Mouse (Mus musculus) layer of hippocampus, adult 8-10 months (tissue): ENCODE measurements around the gene Zic1. TPM values are rescaled to one million over a fixed set of nuclear protein-coding genes. Genes with fewer than 3 reads are reported as not detected.

Source experiments
- DNase-seq, 2 experiments: peaks; one replicate each; pipeline ENCODE4 v3.0.0; 2022; ENCODE audit warnings: low spot score in 2 of 2
- total RNA-seq, 4 experiments: library from RNA; stranded (reverse); gene quantifications; 2 replicates each; pipeline ENCODE4 v1.2.4; 2022

Gene Zic1
- total RNA-seq, 4 experiments from 2014 or later: 9.9 to 13.1 (median 11.2) TPM

DNA sequence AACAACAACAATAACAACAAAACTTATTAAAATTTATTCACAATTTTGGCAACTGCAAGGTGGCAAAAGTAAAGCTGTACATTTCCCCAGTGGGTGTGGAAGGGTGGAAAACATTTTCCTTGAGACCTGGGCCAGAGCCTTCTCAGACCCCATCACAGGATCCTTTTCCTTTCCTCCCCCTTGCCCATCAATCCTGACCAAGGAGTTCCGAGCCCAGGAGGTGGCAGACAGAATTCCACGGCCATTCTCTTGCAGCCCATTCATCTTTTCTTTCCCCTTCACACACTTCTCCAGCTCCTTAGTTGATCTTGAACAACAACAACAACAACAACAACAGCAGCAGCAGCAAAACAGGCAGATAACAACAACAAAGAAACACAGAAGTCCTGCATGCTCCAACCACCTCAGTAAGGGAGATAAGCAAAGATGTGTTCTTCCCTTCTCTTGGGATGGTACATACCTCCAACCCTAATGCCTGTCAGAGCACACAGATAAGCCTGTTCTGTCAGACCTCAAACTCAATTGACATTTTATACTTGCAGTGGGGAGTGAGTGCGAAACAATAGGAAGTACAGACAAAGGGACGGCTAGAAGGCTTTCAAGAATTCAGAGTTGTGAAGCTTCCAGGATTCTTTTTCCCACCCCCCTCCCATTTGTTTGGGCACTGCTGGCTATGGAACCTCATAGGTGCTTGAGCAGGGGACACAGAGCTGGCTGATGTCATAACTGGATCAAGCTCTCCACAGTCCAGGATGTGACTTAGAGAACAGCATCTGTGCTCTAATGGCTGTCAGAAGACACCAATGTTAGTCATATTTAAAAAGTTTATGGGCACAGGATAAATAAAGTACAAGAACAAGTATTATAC lies 19.3 kb upstream of the Zic1 start:
- no peak for DNase-seq

GRCm38 (mm10) chr9:91384136-91384500 lies 18.5 kb upstream of the Zic1 start:
- DNase-seq: no peak

DNA sequence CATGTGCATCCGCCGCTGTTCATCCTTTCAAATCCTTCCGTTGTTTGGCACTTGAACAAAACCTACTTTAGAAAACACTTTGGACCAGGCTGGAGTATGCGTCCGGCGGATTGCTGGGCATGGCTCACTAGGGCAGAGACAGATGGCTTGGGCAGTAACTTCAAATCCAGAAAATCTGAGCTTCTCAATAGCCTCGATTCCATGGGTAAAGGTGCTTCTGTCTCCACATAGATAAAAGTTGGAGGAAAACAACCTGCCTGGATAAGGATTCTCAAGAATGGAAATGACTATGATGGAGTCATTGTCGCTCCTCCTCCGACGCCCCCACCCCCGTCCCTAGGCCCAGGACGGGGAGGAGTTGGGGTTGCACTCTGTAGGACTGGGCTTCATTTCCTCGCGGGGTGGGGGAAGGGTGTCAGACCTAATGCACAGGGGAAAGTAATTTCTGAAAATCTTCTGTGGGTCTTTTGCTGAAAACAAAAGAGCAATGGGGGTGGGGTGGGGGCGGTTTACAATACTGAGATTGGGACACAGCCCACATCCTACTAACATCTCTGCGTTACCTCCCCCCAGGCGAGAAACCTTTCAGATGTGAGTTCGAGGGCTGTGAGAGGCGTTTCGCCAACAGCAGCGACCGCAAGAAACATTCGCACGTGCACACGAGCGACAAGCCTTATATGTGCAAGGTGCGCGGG lies 18.0 kb upstream of the Zic1 start:
- no peak for DNase-seq

DNA sequence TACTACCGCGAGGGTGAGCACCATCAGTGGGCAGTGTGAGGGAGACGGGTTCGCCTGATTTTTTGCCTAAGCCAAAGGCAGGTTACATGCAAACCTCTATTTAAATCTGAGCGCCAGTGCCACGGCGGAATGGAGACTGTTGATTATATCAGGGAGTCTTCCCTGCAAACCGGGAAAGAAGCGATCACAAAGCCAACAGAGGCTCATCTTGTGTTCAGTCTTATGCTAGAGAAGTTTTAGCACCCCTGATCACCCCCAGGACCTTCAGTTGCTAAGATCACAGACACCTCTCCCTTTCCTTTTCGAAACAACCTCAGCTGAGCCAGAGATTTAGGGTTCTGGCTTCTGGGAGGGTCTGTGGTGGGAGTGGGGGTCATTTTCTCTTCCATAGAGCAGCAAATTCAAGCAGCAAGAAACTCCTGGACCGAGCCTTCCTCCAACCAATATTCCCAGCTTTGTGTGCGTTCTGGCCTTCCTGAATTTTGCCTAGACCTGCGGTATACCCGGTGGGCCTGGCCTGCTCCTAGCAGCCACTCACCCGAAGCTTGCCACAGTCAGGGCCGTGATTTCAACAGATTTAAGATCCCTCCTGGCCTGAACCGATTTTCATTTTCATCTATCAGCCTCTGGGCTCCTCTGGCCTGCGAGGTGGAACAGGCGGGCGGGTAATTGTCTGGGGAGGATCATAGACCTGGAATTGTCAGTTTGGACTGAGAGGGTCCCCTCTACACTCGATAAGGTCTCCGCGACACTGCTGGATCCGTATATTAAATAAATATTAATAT lies 17.1 kb upstream of the Zic1 start:
- no peak for DNase-seq

GRCm38 (mm10) chr9:91382111-91382379 lies 16.4 kb upstream of the Zic1 start:
- no peak for DNase-seq

- DNase-seq: no peak
Observed at GRCm38 (mm10) chr9:91381284-91382110, 15.9 kb upstream of the Zic1 start.

DNA sequence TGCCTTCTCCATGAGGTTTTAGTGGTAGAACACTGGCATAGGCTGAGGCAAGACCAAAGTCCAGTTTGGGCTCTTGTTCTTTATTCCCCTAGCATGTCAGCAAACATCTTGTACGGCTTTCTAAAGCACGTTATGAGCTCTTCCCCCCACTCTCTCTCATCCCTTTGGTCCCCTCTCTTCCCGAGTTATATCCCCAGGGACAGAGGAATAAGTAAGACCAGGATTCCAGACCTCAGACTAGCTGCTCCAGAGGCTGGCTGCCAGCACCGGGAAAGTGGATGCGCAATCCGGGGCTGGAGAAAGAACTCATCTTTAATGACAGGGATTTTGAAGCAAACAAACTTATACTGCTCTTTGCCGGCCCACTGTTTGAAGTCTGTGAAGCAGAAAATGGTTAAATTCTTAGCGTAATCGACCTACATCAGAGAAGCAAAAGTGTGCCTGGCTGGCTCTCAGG lies 14.9 kb upstream of the Zic1 start:
- DNase-seq: no peak

DNA sequence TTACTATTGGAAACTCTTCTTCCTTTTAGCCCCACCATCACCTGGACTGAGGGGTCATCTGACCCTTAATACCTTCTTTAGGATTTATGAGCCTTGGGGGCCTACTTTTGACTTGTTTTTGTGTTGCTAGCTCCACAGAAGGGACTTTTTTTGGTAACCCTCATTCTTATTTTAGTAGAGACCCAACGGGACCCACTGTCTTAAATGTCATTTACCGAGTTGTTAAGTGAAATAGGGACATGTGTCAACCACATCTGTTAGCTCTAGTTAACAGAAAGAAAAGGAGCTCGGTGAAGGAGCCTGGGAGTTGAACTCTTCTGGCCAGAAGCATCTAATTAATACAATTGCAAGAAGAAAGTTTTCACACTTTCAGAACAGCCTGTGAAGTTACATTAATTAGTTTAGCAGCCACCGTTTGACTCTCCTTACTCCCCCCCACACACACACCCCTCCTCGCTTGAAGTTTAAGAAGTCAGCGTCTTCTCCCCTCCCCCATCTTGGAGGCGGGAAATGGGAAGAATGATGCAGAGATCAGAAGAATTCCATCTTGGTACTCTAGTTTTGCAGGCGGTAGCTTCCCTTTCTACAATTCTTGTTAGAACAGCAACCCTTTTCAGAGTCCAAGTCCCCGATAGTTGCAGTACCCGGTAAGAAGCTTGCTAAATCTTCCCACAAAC lies 14.3 kb upstream of the Zic1 start:
- DNase-seq: no peak

DNA sequence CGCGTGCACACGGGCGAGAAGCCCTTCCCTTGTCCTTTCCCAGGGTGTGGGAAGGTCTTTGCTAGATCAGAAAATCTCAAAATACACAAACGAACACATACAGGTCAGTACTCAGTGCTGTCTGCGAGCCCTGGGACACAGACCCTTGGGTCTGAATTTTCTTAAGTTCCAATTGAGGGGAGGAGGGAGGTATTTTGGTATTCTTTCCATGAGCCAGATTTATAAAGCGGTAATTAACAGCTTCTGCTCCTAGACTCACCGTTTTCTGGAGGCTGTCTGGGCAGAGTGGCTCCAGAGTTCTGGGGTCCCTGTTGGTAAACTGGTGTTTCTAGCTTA lies 13.7 kb upstream of the Zic1 start:
- DNase-seq: no peak

GRCm38 (mm10) chr9:91378411-91379299 lies 13.0 kb upstream of the Zic1 start:
- no peak for DNase-seq

- no peak for DNase-seq
Observed at GRCm38 (mm10) chr9:91377873-91378150, 12.2 kb upstream of the Zic1 start.

GRCm38 (mm10) chr9:91377036-91377872 lies 11.6 kb upstream of the Zic1 start:
- no peak for DNase-seq

GRCm38 (mm10) chr9:91374665-91375064 lies 9.1 kb upstream of the Zic1 start:
- DNase-seq: no peak

DNA sequence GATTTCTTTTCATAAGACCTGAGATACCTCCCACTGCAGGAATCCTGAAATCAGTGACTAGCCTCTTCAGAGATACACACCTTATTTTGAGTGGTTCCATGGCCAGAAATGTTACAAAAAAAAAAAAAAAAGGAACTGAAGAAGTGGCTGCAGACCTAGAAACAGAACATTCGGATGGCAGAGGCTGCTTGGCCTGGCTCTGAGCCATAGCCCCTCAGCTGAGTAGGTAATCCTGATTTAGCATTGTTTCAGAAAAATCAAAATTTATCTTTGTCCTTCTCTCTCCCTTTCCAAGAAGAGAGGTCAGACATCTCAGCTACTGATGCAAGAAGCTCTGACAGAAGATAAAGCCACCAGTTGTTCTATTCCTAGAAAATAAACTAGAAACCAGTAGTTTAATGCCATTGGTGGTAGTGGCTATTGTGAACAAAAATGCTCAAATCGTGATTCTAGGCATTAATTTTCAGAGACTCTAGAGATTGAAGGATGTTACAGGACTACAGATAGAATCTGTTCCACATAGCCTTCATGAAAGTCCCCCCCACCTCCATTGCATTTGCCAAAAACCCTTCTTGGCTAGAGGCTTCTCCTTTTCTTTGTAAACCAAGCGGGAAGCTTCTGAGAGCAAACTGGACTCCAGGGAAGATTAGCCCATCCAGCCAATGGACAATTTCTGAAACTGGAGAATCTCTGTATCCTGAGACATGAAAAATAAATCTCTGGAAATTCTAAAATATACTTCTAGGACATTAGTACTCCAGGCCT lies 8.4 kb upstream of the Zic1 start:
- DNase-seq: no peak

GRCm38 (mm10) chr9:91371608-91372007 lies 6.0 kb upstream of the Zic1 start:
- DNase-seq: no peak

- no peak for DNase-seq
Observed at GRCm38 (mm10) chr9:91371011-91371410, 5.4 kb upstream of the Zic1 start.

- DNase-seq: no peak
Observed at GRCm38 (mm10) chr9:91370191-91370708, 4.6 kb upstream of the Zic1 start.

- no peak for DNase-seq
Observed at GRCm38 (mm10) chr9:91369293-91369991, 3.8 kb upstream of the Zic1 start.
